Mouse (Mus musculus) thymus, adult 2 months (tissue): Measurements from ENCODE around the gene Nos1ap.

Experiments
- CTCF ChIP-seq: fragments of 200-500 bp; IDR thresholded peaks from 2 replicates; pipeline ENCODE4 v1.5.1; 2012; ENCODE audit warnings: mild to moderate bottlenecking, control low read depth, low read length, moderate library complexity, borderline replicate concordance; ENCODE audit not compliant: control insufficient read depth, poor library complexity, insufficient read depth; ENCODE audit errors: extremely low read depth
- POLR2A ChIP-seq: fragments of 200-500 bp; IDR thresholded peaks from 2 replicates; pipeline ENCODE4 v1.6.1; 2012; ENCODE audit warnings: mild to moderate bottlenecking, low read length, control low read depth, moderate library complexity; ENCODE audit not compliant: control insufficient read depth, poor library complexity, insufficient read depth; ENCODE audit errors: extremely low read depth

- no peak for TF ChIP-seq CTCF
- TF ChIP-seq POLR2A = no peak
Measured at GRCm38 (mm10) chr1:170385416-170385815, 204.2 kb downstream of the Nos1ap start.
